Mouse (Mus musculus) retina, adult 2 months (tissue): ENCODE measurements around the gene Sult2a8.
"Not testable (repeated sequence)": the region's sequence is repeated elsewhere in the genome, so short reads cannot be mapped to it uniquely, and the experiment has no call there.

Experiments used
- DNase-seq: peaks from one replicate; pipeline ENCODE4 v3.0.0-alpha.2; 2012; ENCODE audit warnings: low read depth, low spot score

Gene Sult2a8

DNA sequence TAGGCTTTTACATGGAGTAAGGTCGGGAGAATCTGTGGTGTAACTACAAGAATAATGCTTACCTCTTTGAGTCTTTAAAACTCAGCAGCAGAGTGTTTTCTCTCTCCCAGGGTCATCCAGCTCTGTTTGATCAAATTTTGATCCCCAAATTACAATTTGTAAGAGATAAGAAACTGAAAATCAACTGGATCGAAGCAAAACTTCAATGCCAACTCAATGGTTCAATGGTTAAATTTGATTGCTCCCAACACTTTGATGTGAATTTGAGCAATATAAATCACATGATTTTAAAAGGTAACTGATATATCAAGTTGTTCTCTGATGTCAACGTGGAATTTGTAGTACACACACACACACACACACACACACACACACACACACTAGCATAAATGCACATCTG, at the start of gene Sult2a8:
Sult2a8 (minus strand) TSS at position 236 of the 400 bp plus-strand sequence.
- no peak for DNase-seq

- no peak for DNase-seq
Measured at GRCm38 (mm10) chr7:14494130-14494529, 47.6 kb upstream of the Sult2a8 start, which contains the start of gene Sult2a7. Gene Sult2a7, minus strand, starts transcription at chr7:14494230.

- DNase-seq, result no peak
Measured at GRCm38 (mm10) chr7:14492886-14493285, 46.3 kb upstream of the Sult2a8 start.

DNA sequence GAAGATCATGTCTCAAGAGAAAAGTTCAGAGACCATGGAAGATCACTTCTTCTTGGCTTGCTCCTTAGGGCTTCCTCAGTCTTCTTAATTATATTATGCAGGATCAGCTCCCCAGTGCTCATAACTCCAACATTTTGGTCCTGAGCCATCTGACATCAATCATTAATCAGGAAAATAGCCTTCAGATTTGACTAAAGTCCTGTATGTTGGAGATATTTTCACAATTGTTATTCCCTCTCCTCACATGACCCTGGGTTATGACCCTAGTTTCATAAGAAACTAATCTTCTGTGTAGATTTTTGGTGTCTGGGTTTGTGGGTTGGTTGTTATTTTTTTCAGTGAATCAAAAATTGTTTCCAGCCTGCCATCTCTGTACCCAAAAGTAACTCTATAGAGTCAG, 7.0 kb downstream of the Sult2a8 start:
- DNase-seq, result no peak

GRCm38 (mm10) chr7:14438484-14438883, 8.1 kb downstream of the Sult2a8 start:
- no peak for DNase-seq

- no peak for DNase-seq
Measured at GRCm38 (mm10) chr7:14438029-14438428, 8.5 kb downstream of the Sult2a8 start.

DNA sequence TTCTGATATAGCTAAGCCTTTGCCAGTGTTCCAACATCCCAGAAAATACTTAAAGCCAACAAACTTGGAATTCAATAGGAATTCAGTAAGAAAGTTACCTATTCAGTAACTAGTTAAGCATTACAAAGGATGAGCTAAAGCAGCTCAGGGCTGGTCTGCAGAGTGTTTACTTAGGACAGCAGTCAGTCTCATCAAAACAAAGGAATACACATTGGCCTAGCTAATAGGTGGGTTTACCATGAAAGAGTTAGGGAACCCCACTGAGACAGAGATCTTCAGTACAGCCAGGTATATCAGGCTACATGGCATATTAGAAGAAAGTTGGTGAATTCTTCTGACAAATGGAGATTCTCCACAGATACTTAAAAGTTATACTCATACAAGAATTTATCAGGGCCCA, 47.2 kb downstream of the Sult2a8 start:
- DNase-seq, result not testable (repeated sequence)

GRCm38 (mm10) chr7:14396462-14396861, 50.1 kb downstream of the Sult2a8 start:
- no peak for DNase-seq
